14 mouse cellular contexts compared by ENCODE assay signal in the genomic region with DNA sequence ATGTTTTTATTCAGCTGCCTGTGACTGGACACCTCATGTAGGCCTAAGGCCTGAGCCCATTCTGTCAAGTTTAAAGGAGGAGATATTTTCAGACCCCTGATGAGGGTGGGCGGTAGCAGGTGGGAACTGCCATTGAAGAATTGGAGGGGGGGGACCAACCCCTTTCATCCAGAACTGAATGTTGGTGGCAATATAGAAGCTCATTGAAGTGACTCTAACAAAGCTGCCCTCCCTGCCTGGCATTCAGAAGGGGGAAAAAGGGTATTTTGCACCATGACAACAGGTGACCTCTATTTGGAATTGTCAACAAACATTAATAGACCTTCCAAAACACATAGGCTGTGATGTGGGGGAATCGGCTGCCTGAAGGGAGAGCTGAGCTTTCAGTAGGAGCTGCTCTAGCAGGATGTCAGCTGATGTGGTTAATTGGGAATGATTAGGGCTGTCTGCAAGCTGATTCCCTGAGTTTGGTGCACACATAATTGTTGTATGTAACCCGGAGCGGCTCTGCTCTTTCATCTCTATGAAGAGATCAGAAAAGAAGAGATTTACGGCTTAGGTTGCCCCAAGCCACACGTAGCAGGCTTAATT.
DNase-seq lines count a peak whose midpoint lies in the region; ATAC-seq lines count a peak whose summit lies in the region.
"Had no signal": no experiment of that assay in that cellular context is flagged by ENCODE, and none has a peak within 500 bp of the region (broad histone marks: within the 10 kb centered on the region; RNA-seq: fewer than 3 reads in every experiment).

No protein-coding gene starts in this region.

- H3K4me3 ChIP-seq in hindbrain, embryonic 11.5 days (ENCODE audit: low read depth, low read length) = no peak overlapping the region
- no peak overlapping the region for H3K4me3 ChIP-seq in hindbrain, embryonic 13.5 days
- no peak overlapping the region for H3K4me3 ChIP-seq in forebrain, embryonic 11.5 days (ENCODE audit: low read depth, low read length)
- no peak overlapping the region for H3K4me3 ChIP-seq in limb, embryonic 10.5 days
- no peak overlapping the region for H3K4me3 ChIP-seq in intestine, embryonic 15.5 days (replicated peaks)
- H3K4me3 ChIP-seq: erythroblast, embryonic 14.5 days; limb, embryonic 15.5 days had no signal

- DNase-seq in hindbrain, embryonic 11.5 days (ENCODE audit: low spot score) = peak; percentile 4
- DNase-seq in forebrain, embryonic 11.5 days (ENCODE audit: low spot score) = peak; percentile 74
- peak; percentile 55 for DNase-seq in limb, embryonic 10.5 days (ENCODE audit: low spot score)
- peak; percentile 45 for DNase-seq in retina, embryonic 14.5 days (ENCODE audit: low spot score)
- DNase-seq in left cerebral cortex, adult 11 months (ENCODE audit: low spot score) = no peak
- no peak for DNase-seq in adrenal gland, adult 2 months
- DNase-seq: cerebellum, postnatal 10 days; gastrocnemius, postnatal 14 days; kidney, adult 11 months had no signal

- H3K4me1 ChIP-seq in hindbrain, embryonic 11.5 days (replicated peaks; ENCODE audit: control insufficient read depth, insufficient read depth, low read length) = no peaks in the 10 kb centered on the region
- H3K4me1 ChIP-seq in hindbrain, embryonic 13.5 days (replicated peaks) = peaks cover 20% of the 10 kb centered on the region
- peaks cover 5% of the 10 kb centered on the region; the same call in 1 of the 2 replicates for H3K4me1 ChIP-seq in forebrain, embryonic 11.5 days (replicated peaks; ENCODE audit: control insufficient read depth, insufficient read depth, low read length)
- peaks cover 59% of the 10 kb centered on the region for H3K4me1 ChIP-seq in limb, embryonic 10.5 days
- H3K4me1 ChIP-seq in intestine, embryonic 15.5 days (replicated peaks) = no peaks in the 10 kb centered on the region

- no peaks in the 10 kb centered on the region for H3K36me3 ChIP-seq in hindbrain, embryonic 11.5 days (ENCODE audit: control insufficient read depth, insufficient read depth, low read length)
- H3K36me3 ChIP-seq in hindbrain, embryonic 13.5 days = no peaks in the 10 kb centered on the region
- no peaks in the 10 kb centered on the region for H3K36me3 ChIP-seq in forebrain, embryonic 11.5 days (ENCODE audit: control insufficient read depth, insufficient read depth, low read length)
- H3K36me3 ChIP-seq in limb, embryonic 10.5 days = no peaks in the 10 kb centered on the region
- H3K36me3 ChIP-seq in intestine, embryonic 15.5 days = no peaks in the 10 kb centered on the region
- H3K36me3 ChIP-seq: limb, embryonic 15.5 days had no signal

- H3K9ac ChIP-seq in hindbrain, embryonic 11.5 days (ENCODE audit: low read depth, low read length) = no peak overlapping the region
- no peak overlapping the region for H3K9ac ChIP-seq in hindbrain, embryonic 13.5 days
- no peak overlapping the region for H3K9ac ChIP-seq in forebrain, embryonic 11.5 days (ENCODE audit: low read length)
- no peak overlapping the region for H3K9ac ChIP-seq in intestine, embryonic 15.5 days
- H3K9ac ChIP-seq: limb, embryonic 15.5 days; lung, embryonic 14.5 days had no signal

- H3K9me3 ChIP-seq in hindbrain, embryonic 11.5 days (ENCODE audit: control insufficient read depth, low read length) = no peaks in the 10 kb centered on the region
- no peaks in the 10 kb centered on the region for H3K9me3 ChIP-seq in hindbrain, embryonic 13.5 days
- no peaks in the 10 kb centered on the region for H3K9me3 ChIP-seq in forebrain, embryonic 11.5 days (ENCODE audit: control insufficient read depth, low read length)
- no peaks in the 10 kb centered on the region for H3K9me3 ChIP-seq in limb, embryonic 10.5 days (replicated peaks)
- H3K9me3 ChIP-seq in intestine, embryonic 15.5 days = no peaks in the 10 kb centered on the region
- H3K9me3 ChIP-seq: limb, embryonic 15.5 days had no signal

- no peak overlapping the region for H3K4me2 ChIP-seq in hindbrain, embryonic 11.5 days (replicated peaks; ENCODE audit: low read depth, low read length)
- H3K4me2 ChIP-seq in hindbrain, embryonic 13.5 days = no peak overlapping the region
- no peak overlapping the region; the same call in 1 of the 2 replicates for H3K4me2 ChIP-seq in forebrain, embryonic 11.5 days (ENCODE audit: low read depth, low read length, severe bottlenecking)
- H3K4me2 ChIP-seq in intestine, embryonic 15.5 days (replicated peaks) = no peak overlapping the region
- H3K4me2 ChIP-seq: limb, embryonic 15.5 days; lung, embryonic 14.5 days had no signal

- no peak for ATAC-seq in hindbrain, embryonic 11.5 days (ENCODE audit: low FRiP score)
- ATAC-seq in hindbrain, embryonic 13.5 days (ENCODE audit: low FRiP score) = no peak
- peak; percentile 89 for ATAC-seq in forebrain, embryonic 11.5 days (replicated peaks; ENCODE audit: low FRiP score)
- no peak for ATAC-seq in intestine, embryonic 15.5 days

- no peaks in the 10 kb centered on the region for H3K27me3 ChIP-seq in hindbrain, embryonic 11.5 days (ENCODE audit: control insufficient read depth, insufficient read depth, low read length)
- H3K27me3 ChIP-seq in hindbrain, embryonic 13.5 days = 0 out of 2 replicates have a peak, but pooled peaks cover 8% of the 10 kb centered on the region
- H3K27me3 ChIP-seq in forebrain, embryonic 11.5 days (ENCODE audit: control insufficient read depth, insufficient read depth, low read length) = peaks cover 39% of the 10 kb centered on the region
- peaks cover 24% of the 10 kb centered on the region for H3K27me3 ChIP-seq in limb, embryonic 10.5 days (ENCODE audit: low read depth, poor library complexity, severe bottlenecking)
- no peaks in the 10 kb centered on the region for H3K27me3 ChIP-seq in intestine, embryonic 15.5 days (replicated peaks)

- 57% methylated on average over 6 of the region's 6 CpGs for WGBS in hindbrain, embryonic 11.5 days
- WGBS in hindbrain, embryonic 13.5 days = 35% methylated on average over 6 of the region's 6 CpGs
- 13% methylated on average over 6 of the region's 6 CpGs for WGBS in forebrain, embryonic 11.5 days
- WGBS in limb, embryonic 10.5 days = 20% methylated on average over 6 of the region's 6 CpGs
- 59% methylated on average over 6 of the region's 6 CpGs for whole genome bisulfite sequencing in intestine, embryonic 15.5 days

- H3K27ac ChIP-seq in hindbrain, embryonic 11.5 days (ENCODE audit: low read depth, low read length) = no peak overlapping the region
- no peak overlapping the region for H3K27ac ChIP-seq in hindbrain, embryonic 13.5 days
- H3K27ac ChIP-seq in forebrain, embryonic 11.5 days (ENCODE audit: low read depth, low read length) = no peak overlapping the region
- peak overlapping the region; percentile 0; the same call in 1 of the 2 replicates for H3K27ac ChIP-seq in limb, embryonic 10.5 days
- H3K27ac ChIP-seq in intestine, embryonic 15.5 days = no peak overlapping the region
- H3K27ac ChIP-seq: limb, embryonic 15.5 days had no signal

Comparison
In these comparisons a context has a peak if more than half of its experiments do, and no peak if none do; other contexts are left out.
1. DNase-seq: peak in hindbrain, embryonic 11.5 days (single experiment), forebrain, embryonic 11.5 days (single experiment), limb, embryonic 10.5 days (single experiment) and retina, embryonic 14.5 days (single experiment); none in left cerebral cortex, adult 11 months (single experiment) and adrenal gland, adult 2 months (single experiment).